Mouse (Mus musculus): Measurements from ENCODE around the gene Odf3l1. TPM values are rescaled to one million over a fixed set of nuclear protein-coding genes. Genes with fewer than 3 reads are reported as not detected.

Odf3l1 gene
- polyA plus RNA-seq, 1 experiment from 2014 or later, result 1.1 TPM

- no peak overlapping the region for H3K4me3 ChIP-seq (ENCODE audit: low read length)
- H3K9me3 ChIP-seq (ENCODE audit: control insufficient read depth, low read length), result no peaks in the 10 kb centered on the region
- H3K4me2 ChIP-seq (ENCODE audit: low read depth, low read length), result peak overlapping the region; percentile 15; the same call in 1 of the 2 replicates
- no peak for ATAC-seq (ENCODE audit: low read depth)
- H3K27ac ChIP-seq (ENCODE audit: low read length), result no peak overlapping the region
- H3K4me1 ChIP-seq (replicated peaks; ENCODE audit: control insufficient read depth, insufficient read depth, low read length), result no peaks in the 10 kb centered on the region
- H3K9ac ChIP-seq (ENCODE audit: low read length), result no peak overlapping the region
- H3K36me3 ChIP-seq (ENCODE audit: control insufficient read depth, insufficient read depth, low read length), result no peaks in the 10 kb centered on the region
- WGBS, result 12% methylated on average over 21 of the region's 21 CpGs
- H3K27me3 ChIP-seq (ENCODE audit: control insufficient read depth, insufficient read depth, low read depth, low read length), result peaks cover 12% of the 10 kb centered on the region
Measured at GRCm38 (mm10) chr9:56825476-56826213, 38.8 kb downstream of the Odf3l1 start.

- no peak for ATAC-seq (ENCODE audit: low read depth)
Measured at GRCm38 (mm10) chr9:56824900-56825299, 39.6 kb downstream of the Odf3l1 start.

GRCm38 (mm10) chr9:56810916-56811315, 53.6 kb downstream of the Odf3l1 start:
- Histone ChIP-seq H3K4me2 (ENCODE audit: low read depth, low read length) (no peak overlapping the region), H3K27ac (ENCODE audit: low read length) (no peak overlapping the region), H3K27me3 (ENCODE audit: control insufficient read depth, insufficient read depth, low read depth, low read length) (no peaks in the 10 kb centered on the region), H3K9me3 (ENCODE audit: control insufficient read depth, low read length) (no peaks in the 10 kb centered on the region), H3K36me3 (ENCODE audit: control insufficient read depth, insufficient read depth, low read length) (no peaks in the 10 kb centered on the region), H3K4me3 (ENCODE audit: low read length) (no peak overlapping the region), H3K9ac (ENCODE audit: low read length) (no peak overlapping the region), H3K4me1 (replicated peaks; ENCODE audit: control insufficient read depth, insufficient read depth, low read length) (no peaks in the 10 kb centered on the region)
- no peak for ATAC-seq (ENCODE audit: low read depth)
- 63% methylated on average over 1 of the region's 1 CpGs for WGBS

More at GRCm38 (mm10) chr9:56824900-56825299, 39.6 kb downstream of the Odf3l1 start:
- Histone ChIP-seq H3K4me1 (replicated peaks; ENCODE audit: control insufficient read depth, insufficient read depth, low read length) (no peaks in the 10 kb centered on the region), H3K36me3 (ENCODE audit: control insufficient read depth, insufficient read depth, low read length) (no peaks in the 10 kb centered on the region), H3K27ac (ENCODE audit: low read length) (no peak overlapping the region), H3K27me3 (ENCODE audit: control insufficient read depth, insufficient read depth, low read depth, low read length) (peaks cover 12% of the 10 kb centered on the region), H3K9ac (ENCODE audit: low read length) (no peak overlapping the region), H3K4me2 (ENCODE audit: low read depth, low read length) (no peak overlapping the region), H3K9me3 (ENCODE audit: control insufficient read depth, low read length) (no peaks in the 10 kb centered on the region), H3K4me3 (ENCODE audit: low read length) (no peak overlapping the region)
- 2% methylated on average over 3 of the region's 3 CpGs for WGBS

GRCm38 (mm10) chr9:56807990-56808389, 56.5 kb downstream of the Odf3l1 start:
- H3K36me3 ChIP-seq (ENCODE audit: control insufficient read depth, insufficient read depth, low read length), result no peaks in the 10 kb centered on the region
- H3K27me3 ChIP-seq (ENCODE audit: control insufficient read depth, insufficient read depth, low read depth, low read length), result no peaks in the 10 kb centered on the region
- 74% methylated on average over 6 of the region's 6 CpGs for WGBS
- no peaks in the 10 kb centered on the region for H3K4me1 ChIP-seq (replicated peaks; ENCODE audit: control insufficient read depth, insufficient read depth, low read length)
- H3K4me2 ChIP-seq (ENCODE audit: low read depth, low read length), result no peak overlapping the region
- no peaks in the 10 kb centered on the region for H3K9me3 ChIP-seq (ENCODE audit: control insufficient read depth, low read length)
- ATAC-seq (ENCODE audit: low read depth), result no peak
- H3K9ac ChIP-seq (ENCODE audit: low read length), result no peak overlapping the region
- H3K4me3 ChIP-seq (ENCODE audit: low read length), result no peak overlapping the region
- no peak overlapping the region for H3K27ac ChIP-seq (ENCODE audit: low read length)

GRCm38 (mm10) chr9:56803146-56803545, 61.3 kb downstream of the Odf3l1 start:
- peaks cover 5% of the 10 kb centered on the region for H3K27me3 ChIP-seq (ENCODE audit: control insufficient read depth, insufficient read depth, low read depth, low read length)
- H3K27ac ChIP-seq (ENCODE audit: low read length), result no peak overlapping the region
- no peaks in the 10 kb centered on the region for H3K4me1 ChIP-seq (replicated peaks; ENCODE audit: control insufficient read depth, insufficient read depth, low read length)
- no peak overlapping the region for H3K4me3 ChIP-seq (ENCODE audit: low read length)
- H3K9ac ChIP-seq (ENCODE audit: low read length), result no peak overlapping the region
- no peak overlapping the region for H3K4me2 ChIP-seq (ENCODE audit: low read depth, low read length)
- no peak for ATAC-seq (ENCODE audit: low read depth)
- H3K36me3 ChIP-seq (ENCODE audit: control insufficient read depth, insufficient read depth, low read length), result no peaks in the 10 kb centered on the region
- 89% methylated on average over 7 of the region's 7 CpGs for WGBS
- H3K9me3 ChIP-seq (ENCODE audit: control insufficient read depth, low read length), result no peaks in the 10 kb centered on the region

Other genes with a start within 250 kb of the Odf3l1 start
- gene Lingo1, start 68.2 kb downstream of the Odf3l1 start, polyA plus RNA-seq (2015; fragmentation: Nextera tagmentation; extraction: Ambion mirVana), result 3.2 and 3.3 TPM in 2 replicates
- gene Cspg4, start 354 bp upstream of the Odf3l1 start, polyA plus RNA-seq (2015; fragmentation: Nextera tagmentation; extraction: Ambion mirVana), result 23.9 and 26.5 TPM in 2 replicates
- gene Snx33, start 63.7 kb upstream of the Odf3l1 start, polyA plus RNA-seq (2015; fragmentation: Nextera tagmentation; extraction: Ambion mirVana), result 11.8 and 12.2 TPM in 2 replicates
- gene Imp3, start 72.8 kb upstream of the Odf3l1 start, polyA plus RNA-seq (2015; fragmentation: Nextera tagmentation; extraction: Ambion mirVana), result 73.3 and 80.2 TPM in 2 replicates
- gene Snupn, start 86.2 kb upstream of the Odf3l1 start, polyA plus RNA-seq (2015; fragmentation: Nextera tagmentation; extraction: Ambion mirVana), result 22.0 and 23.4 TPM in 2 replicates
- 20.6 and 21.7 TPM in 2 replicates for gene Ptpn9, start 130.2 kb upstream of the Odf3l1 start, polyA plus RNA-seq (2015; fragmentation: Nextera tagmentation; extraction: Ambion mirVana)
- 31.3 and 33.6 TPM in 2 replicates for gene Sin3a, start 207.4 kb upstream of the Odf3l1 start, polyA plus RNA-seq (2015; fragmentation: Nextera tagmentation; extraction: Ambion mirVana)

Measured in lung, embryonic 16.5 days (tissue).